Mouse (Mus musculus): ENCODE data around the gene Gsap.
"Not testable (repeated sequence)": the region's sequence is repeated elsewhere in the genome, so short reads cannot be mapped to it uniquely, and the experiment has no call there.

Gene Gsap

DNA sequence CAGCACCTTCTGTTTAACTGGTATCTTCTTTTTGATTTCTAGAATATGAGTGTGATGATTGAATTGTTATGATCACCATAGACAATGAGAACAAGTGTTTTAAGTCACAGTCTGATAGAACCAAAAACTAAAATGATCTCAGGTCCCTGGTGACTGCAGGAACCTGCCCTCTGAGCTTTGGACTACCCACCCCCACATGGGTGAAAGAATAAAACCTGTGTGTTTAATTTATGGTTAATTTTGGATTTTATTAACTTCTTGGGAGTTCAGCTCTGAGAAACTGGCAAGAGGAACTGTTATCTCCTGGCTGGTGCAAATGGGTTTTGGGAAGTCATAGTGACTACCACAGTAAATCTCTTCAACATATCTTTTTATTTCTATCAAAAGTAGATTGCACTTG, 6.6 kb upstream of the Gsap start:
- no peak for DNase-seq (ENCODE audit: low read depth, low spot score)

DNA sequence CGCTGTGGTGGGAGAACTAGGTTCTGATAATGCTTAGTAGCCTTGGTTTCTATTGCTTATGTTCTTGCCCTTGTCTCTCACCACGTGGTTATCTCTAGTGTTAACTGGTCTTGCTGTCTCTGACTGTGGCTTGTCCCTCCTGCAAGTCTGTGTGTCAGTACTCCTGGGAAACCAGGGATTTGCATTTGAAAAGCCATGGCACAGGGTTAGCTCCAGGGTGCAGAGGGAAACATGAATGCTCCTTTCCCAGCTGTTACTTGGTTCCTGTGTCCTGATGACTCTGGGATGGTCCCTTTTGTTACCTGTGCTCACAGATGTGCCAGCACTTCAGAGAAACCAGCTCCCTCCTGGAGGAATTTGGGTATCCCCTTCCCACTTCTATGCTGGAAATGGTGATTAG, 3.0 kb upstream of the Gsap start:
- DNase-seq (ENCODE audit: low read depth, low spot score): not testable (repeated sequence)

- DNase-seq (ENCODE audit: low read depth, low spot score): no peak
Observed at GRCm38 (mm10) chr5:21186821-21187220, 766 bp downstream of the Gsap start.

- DNase-seq (ENCODE audit: low read depth, low spot score): peak; percentile 22
Observed at GRCm38 (mm10) chr5:21188435-21188834, 2.4 kb downstream of the Gsap start.

- no peak for DNase-seq (ENCODE audit: low read depth, low spot score)
Observed at GRCm38 (mm10) chr5:21189036-21189435, 3.0 kb downstream of the Gsap start.

- no peak for DNase-seq (ENCODE audit: low read depth, low spot score)
Observed at GRCm38 (mm10) chr5:21189460-21189859, 3.4 kb downstream of the Gsap start.

DNA sequence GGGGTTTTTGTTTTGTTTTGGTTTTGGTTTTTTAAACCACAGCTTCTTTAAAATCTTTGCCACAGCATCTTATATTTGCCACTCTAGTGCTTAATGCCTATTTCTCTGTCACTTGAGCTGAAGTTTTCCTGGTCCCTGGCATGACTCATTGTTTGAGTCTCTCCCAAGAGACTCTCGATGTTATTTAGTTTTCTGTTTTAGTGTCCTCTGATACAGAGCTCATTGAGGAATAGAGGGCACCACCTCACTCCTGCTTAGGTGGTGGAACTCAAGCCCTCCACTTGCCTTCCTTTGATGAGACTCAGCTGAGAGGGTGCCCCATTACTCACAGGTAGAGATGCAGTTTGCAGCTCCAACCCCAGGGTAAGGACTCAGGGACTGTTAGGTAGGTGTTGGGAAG, 17.4 kb downstream of the Gsap start:
- DNase-seq (ENCODE audit: low read depth, low spot score): no peak

- DNase-seq (ENCODE audit: low read depth, low spot score): no peak
Observed at GRCm38 (mm10) chr5:21204157-21204556, 18.1 kb downstream of the Gsap start.

DNA sequence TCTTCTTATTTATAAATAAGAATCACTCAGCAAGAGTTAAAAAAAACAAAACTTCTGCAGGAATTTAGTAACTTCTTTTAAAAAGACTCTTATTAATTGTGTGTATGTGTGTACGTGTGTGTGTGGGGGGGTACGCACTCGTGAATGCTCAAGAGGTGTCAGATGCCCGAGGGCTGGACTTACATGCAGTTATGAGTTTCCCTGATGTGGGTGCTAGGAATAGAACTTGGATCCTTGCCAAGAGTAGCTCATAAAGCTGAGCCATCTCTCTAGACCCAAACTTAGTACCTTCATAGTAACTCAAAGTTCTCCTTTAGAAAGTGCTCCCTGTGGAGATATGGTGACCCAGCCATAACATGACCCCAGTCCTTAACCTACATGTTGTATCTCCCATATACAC, 20.0 kb downstream of the Gsap start:
- DNase-seq (ENCODE audit: low read depth, low spot score): no peak

- DNase-seq (ENCODE audit: low read depth, low spot score): no peak
Observed at GRCm38 (mm10) chr5:21211406-21211805, 25.4 kb downstream of the Gsap start.

GRCm38 (mm10) chr5:21212933-21213332, 26.9 kb downstream of the Gsap start:
- no peak for DNase-seq (ENCODE audit: low read depth, low spot score)

DNA sequence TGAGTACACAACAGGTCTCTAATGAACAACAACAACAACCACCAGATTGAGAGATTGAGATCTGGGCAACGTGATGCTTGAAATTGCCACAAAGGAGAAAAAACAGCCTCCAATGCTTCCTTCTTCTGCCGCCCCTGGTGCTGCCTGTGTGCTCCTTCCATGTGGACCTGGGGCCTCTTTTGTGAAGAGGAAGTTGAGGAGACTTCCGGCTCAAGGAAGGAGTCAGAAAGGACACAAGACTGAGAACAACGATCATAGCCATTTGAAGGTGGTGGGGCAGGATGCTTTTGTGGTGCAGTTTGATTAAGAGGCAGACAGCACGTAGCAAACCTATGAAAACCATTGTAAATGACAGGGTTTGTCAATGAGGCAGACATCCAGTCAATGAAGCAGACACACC, 27.7 kb downstream of the Gsap start:
- DNase-seq (ENCODE audit: low read depth, low spot score): no peak

DNA sequence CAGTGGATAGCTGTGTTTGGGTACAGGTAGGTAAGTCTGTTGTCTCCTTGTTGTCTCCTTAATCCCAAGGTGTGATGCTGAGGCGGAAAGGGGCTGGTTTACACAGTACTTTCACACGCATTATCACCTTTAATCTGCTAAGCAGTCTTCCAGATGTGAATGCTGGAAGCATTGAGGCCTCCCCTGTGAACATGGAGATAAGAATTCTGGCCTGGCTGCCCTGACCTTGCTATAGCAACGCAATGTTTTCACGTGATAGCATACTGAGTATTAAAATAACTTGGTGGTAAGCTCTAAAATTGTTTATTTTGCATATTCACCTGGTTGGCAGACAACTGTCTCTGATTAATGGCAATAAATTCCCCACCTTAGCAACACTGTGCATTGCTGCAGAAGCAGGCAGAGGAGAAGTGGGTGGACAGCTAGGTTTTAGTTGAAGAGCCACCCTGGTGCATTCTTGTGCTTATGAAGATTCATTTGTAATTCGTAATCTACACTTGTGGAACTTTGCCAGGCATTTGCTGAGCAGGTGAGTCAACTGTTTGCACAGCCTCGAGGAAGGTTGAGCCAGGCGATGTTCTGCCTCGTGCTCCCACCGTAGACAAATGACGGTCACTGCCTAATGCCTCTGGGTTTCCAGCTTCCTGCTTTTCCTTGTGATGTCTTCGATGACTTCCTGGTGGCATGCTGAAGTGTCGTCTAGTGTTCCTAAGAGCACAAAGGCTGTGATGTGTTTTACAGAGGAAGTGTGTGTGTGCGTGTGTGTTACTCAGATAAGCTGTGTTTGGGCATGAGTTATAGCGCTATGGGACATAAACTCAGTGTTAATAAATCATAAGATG, 31.6 kb downstream of the Gsap start:
- peak; percentile 54 for DNase-seq (ENCODE audit: low read depth, low spot score)

- no peak for DNase-seq (ENCODE audit: low read depth, low spot score)
Observed at GRCm38 (mm10) chr5:21232876-21233275, 46.8 kb downstream of the Gsap start.

DNA sequence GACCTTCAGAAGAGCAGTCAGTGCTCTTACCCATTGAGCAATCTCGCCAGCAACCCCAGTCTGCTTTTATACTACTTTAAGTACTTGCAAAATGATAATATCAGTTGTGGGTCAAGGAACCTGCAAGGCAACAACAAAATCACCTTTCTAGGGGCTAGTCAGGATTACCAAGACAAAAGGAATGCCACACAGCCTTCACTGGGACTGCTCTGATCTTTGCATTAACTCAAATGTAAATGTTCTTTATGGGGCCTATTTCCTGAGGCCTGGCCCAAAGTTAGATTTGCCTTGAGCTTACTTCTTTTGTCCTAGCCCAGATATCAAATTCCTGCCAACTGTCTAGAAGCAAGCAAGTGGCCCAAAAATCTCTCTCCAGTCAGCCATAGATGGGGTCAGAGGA, 58.5 kb downstream of the Gsap start:
- no peak for DNase-seq (ENCODE audit: low read depth, low spot score)

DNA sequence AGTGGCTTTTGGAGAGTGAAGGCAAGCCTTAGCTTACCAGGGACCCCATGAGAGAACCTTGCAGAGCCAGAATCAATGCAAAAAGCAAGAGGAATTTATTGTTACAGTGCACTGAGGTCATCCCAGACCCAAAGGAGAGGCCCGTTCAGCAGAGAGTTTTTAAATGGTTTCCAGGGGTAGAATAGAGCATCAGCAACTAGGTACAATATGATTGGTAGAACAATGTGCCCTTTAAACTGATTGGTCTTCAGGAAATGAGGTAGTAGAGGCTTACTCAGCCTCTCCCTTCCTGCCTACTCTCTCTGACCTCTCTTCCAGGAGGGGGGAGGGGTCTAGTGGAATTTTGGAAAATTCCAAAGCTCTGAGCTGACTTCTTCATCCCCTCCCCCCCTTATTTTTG, 59.2 kb downstream of the Gsap start:
- DNase-seq (ENCODE audit: low read depth, low spot score): no peak

- DNase-seq (ENCODE audit: low read depth, low spot score): peak; percentile 44
Observed at GRCm38 (mm10) chr5:21246794-21247193, 60.7 kb downstream of the Gsap start.

- peak; percentile 86 for DNase-seq (ENCODE audit: low read depth, low spot score)
Observed at GRCm38 (mm10) chr5:21247916-21248315, 61.9 kb downstream of the Gsap start.

GRCm38 (mm10) chr5:21248834-21249233, 62.8 kb downstream of the Gsap start:
- no peak for DNase-seq (ENCODE audit: low read depth, low spot score)

DNA sequence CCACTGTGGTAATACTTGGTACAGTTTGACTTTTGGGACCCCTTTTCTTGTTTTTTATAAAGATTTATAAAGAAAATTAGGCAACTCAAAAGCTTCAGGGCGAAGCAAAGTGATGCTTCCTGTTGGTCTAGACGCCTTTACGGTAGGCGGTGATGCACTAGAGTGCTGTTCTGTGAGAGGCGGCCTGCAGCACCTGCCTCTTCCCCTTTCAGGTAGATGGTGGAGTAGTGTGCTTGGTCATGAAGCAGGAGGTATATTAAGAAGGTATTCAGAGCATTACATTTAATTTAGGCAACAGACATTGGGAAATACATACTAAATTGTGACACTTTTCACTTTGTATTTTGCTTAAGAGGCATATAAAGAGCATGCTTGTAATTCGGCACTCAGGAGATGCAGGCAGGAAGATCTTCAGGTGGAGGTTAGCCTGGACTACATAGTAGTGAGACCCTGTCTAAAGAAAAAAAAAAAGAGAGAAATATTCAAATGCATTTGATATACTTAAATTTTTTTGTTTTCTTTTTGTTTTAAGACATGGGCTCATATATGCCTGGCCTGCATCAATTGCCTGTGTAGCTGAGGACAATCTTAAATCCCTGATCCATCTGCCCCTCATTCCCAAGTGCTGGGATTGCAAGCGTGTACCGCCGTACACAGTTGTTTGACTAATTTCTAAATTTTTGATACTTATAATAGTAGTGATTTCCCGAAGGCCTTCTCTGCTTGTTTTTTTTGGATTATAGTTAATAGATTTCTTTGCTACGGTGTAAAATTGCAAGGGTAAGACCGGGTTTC, 68.9 kb downstream of the Gsap start:
- no peak for DNase-seq (ENCODE audit: low read depth, low spot score)

- no peak for DNase-seq (ENCODE audit: low read depth, low spot score)
Observed at GRCm38 (mm10) chr5:21255551-21256132, 69.6 kb downstream of the Gsap start.

- DNase-seq (ENCODE audit: low read depth, low spot score): no peak
Observed at GRCm38 (mm10) chr5:21257126-21257525, 71.1 kb downstream of the Gsap start.

DNA sequence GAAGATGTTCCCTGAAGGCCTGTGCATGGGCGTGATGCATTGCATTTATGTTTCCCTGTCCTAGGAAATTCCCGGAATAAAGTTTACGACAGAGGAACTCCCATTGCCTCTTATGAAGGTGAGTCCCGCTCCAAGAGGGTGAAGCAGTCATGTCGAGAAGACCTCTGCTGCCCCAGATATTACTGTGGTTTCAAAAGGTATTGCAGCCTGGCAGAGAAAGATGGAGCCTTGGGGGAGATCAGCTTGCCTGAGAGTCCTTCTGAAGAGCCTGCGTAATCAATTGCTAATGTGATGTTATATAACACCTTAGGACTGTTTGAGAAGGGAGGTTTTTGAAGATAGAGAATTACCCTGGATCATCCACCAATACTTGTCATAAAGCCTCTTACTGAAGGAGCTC, 71.8 kb downstream of the Gsap start:
- DNase-seq (ENCODE audit: low read depth, low spot score): no peak

Data from brain, adult 2 months (tissue).